Mouse (Mus musculus) E14TG2a.4 (cell line): ENCODE data around the gene Syt16.

Experiments
- H3K27me3 ChIP-seq: 2 replicates; pipeline ENCODE4 v1.6.1; 2014; ENCODE audit warnings: low read length, control low read depth; ENCODE audit not compliant: insufficient read depth
- H3K36me3 ChIP-seq: 2 replicates; pipeline ENCODE4 v1.6.1; 2014; ENCODE audit warnings: low read length, control low read depth; ENCODE audit not compliant: insufficient read depth
- H3K4me1 ChIP-seq: replicated peaks from 2 replicates; pipeline ENCODE4 v1.6.1; 2014; ENCODE audit warnings: low read depth, low read length, control low read depth
- H3K4me3 ChIP-seq: replicated peaks from 2 replicates; pipeline ENCODE4 v1.5.1; 2014; ENCODE audit warnings: mild to moderate bottlenecking, low read length
- H3K9me3 ChIP-seq: 2 replicates; pipeline ENCODE4 v1.6.1; 2014; ENCODE audit warnings: low read length, control low read depth
- CTCF ChIP-seq: conservative IDR thresholded peaks from 2 replicates; pipeline ENCODE4 v1.5.1; 2014; ENCODE audit warnings: low read length
- NANOG ChIP-seq: IDR thresholded peaks from 2 replicates; pipeline ENCODE4 v1.6.1; 2014; ENCODE audit warnings: borderline replicate concordance, low read length, mixed read lengths
- POU5F1 ChIP-seq: IDR thresholded peaks from 2 replicates; pipeline ENCODE4 v1.6.1; 2014; ENCODE audit warnings: low read length, borderline replicate concordance

Syt16 gene

DNA sequence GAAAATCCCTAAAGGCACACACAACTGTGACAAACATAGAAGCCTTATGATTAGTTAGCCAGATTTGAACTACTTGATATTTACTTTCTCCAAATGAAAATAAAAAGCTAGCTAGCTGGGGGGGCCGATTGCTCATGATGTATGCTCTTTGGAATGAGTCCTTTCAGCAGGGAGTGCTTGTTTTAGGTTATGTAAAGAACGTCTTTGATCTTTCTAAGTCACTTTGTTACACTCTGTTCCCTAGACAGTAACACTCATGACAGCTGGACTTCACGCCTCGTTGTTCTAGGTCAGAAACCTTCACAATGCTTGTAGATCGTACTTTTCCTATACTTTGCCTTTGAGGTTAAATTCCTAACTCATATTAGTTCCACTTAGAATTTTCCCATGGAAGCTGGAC is 146.9 kb downstream of the Syt16 start:
- Histone ChIP-seq H3K4me1 (no peaks in the 10 kb centered on the region), H3K36me3 (no peaks in the 10 kb centered on the region), H3K27me3 (no peaks in the 10 kb centered on the region), H3K4me3 (no peak overlapping the region), H3K9me3 (no peaks in the 10 kb centered on the region)
- TF ChIP-seq POU5F1, result no peak
- no peak for TF ChIP-seq CTCF
- no peak for TF ChIP-seq NANOG

DNA sequence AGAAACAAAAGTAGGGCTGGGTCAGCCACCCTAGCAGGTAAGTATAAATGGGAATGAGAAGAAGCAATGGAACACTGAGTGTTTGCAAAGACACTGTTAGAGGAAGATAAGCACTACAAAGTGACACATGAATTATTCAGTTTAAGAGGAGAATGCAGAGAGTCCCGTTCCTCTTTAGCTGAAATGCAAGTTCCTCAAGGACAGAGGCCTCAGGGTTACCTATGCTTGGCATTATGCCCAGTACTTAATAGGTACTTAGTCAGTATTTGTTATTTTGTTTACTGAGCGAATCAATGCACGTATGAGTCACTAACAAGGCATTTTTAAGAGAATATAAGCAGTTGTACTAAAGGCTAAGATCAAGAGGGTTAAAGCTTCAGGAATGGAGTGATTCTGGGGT is 163.3 kb downstream of the Syt16 start:
- Histone ChIP-seq H3K27me3 (no peaks in the 10 kb centered on the region), H3K36me3 (no peaks in the 10 kb centered on the region), H3K9me3 (no peaks in the 10 kb centered on the region), H3K4me3 (no peak overlapping the region), H3K4me1 (no peaks in the 10 kb centered on the region)
- TF ChIP-seq CTCF, result no peak
- no peak for TF ChIP-seq POU5F1
- TF ChIP-seq NANOG, result no peak

DNA sequence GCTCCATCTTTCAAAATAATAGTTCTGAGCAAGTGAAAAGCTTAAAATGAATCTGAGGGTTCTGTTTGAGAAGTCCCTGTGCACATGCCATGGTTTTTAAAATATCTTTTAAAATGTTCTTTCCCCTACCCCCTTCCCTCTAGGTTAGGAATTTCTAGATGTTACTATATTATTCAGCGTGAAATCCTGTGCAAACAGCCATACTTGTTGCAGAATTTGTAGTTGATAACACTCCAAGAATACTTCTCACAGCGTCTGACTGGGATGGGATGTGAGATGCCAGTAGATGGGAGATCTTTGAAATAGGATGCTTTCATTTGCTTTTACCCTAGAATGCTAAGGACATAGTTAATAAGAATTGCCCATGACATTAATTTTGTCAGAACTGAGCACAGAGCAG is 165.6 kb downstream of the Syt16 start:
- H3K4me1 ChIP-seq, result no peaks in the 10 kb centered on the region
- no peaks in the 10 kb centered on the region for H3K27me3 ChIP-seq
- H3K4me3 ChIP-seq, result no peak overlapping the region
- no peaks in the 10 kb centered on the region for H3K36me3 ChIP-seq
- TF ChIP-seq NANOG, result no peak
- no peak for TF ChIP-seq POU5F1
- no peak for TF ChIP-seq CTCF
- H3K9me3 ChIP-seq, result no peaks in the 10 kb centered on the region

DNA sequence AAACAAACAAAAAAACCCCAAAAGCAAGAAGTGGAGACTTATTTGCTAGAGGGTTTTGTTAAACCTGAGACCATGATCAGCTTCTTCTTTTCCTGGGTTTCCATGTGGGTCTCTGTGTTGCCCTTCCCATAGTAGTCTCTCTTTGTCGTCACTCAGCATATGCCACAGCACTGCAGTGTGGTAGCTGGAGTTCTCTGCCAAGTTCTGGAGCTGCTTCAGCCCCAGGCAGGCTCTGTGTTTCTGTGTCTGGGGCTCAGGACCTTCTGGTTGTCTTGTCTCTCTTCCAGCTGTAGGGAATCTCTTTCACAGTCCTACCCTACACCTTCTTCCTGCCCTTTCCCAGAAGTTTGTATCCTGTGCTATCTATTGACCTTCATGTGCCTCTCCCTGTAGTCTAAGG is 173.8 kb downstream of the Syt16 start:
- H3K4me1 ChIP-seq, result no peaks in the 10 kb centered on the region
- no peak for TF ChIP-seq NANOG
- TF ChIP-seq CTCF, result no peak
- no peak for TF ChIP-seq POU5F1
- no peaks in the 10 kb centered on the region for H3K36me3 ChIP-seq
- no peaks in the 10 kb centered on the region for H3K9me3 ChIP-seq
- H3K4me3 ChIP-seq, result no peak overlapping the region
- H3K27me3 ChIP-seq, result no peaks in the 10 kb centered on the region

DNA sequence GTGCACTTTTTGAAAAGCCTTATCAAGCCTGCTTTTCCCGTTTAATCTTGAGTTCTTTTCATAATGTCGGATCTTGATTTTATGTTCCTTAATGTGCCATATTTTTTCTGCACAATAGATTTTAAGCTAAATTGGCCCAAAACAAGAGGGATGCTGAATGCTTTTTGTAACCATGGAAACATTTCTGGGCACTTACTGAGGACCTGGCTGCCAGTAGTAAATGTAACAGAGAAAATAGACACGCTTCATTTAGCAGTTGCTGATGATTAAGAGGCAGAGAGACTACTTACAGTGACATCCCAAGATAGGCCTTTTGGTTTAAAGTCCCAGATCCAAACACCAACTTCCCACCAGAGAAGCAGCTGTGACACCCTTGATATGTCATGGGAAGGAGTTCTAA is 176.4 kb downstream of the Syt16 start:
- TF ChIP-seq CTCF (no peak), POU5F1 (no peak), NANOG (no peak)
- H3K36me3 ChIP-seq, result no peaks in the 10 kb centered on the region
- H3K4me3 ChIP-seq, result no peak overlapping the region
- H3K4me1 ChIP-seq, result no peaks in the 10 kb centered on the region
- H3K9me3 ChIP-seq, result no peaks in the 10 kb centered on the region
- H3K27me3 ChIP-seq, result no peaks in the 10 kb centered on the region

DNA sequence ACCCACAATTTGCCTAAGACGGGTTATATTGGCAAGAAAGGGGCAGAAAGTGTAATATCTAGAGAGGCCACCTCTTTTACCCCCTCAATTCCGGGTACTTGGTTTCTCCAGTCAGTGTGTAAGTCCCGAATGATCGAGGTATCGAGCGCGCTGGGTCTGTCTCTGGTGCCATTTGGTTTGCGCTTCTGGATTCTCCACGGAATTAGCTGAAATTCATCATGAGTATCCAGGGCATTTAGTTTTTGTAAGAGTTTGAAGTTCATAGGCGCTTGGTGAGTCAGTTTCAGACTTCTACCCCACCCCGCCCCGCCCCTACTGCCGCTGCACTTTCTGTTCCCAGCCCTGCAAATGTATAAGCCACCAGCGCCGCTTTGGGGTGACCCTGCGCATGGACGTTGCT is 187.1 kb downstream of the Syt16 start:
- no peaks in the 10 kb centered on the region for H3K36me3 ChIP-seq
- H3K9me3 ChIP-seq, result no peaks in the 10 kb centered on the region
- H3K27me3 ChIP-seq, result peaks cover 6% of the 10 kb centered on the region; the same call in 1 of the 2 replicates
- H3K4me1 ChIP-seq, result no peaks in the 10 kb centered on the region
- H3K4me3 ChIP-seq, result no peak overlapping the region
- TF ChIP-seq NANOG (no peak), CTCF (no peak), POU5F1 (no peak)

DNA sequence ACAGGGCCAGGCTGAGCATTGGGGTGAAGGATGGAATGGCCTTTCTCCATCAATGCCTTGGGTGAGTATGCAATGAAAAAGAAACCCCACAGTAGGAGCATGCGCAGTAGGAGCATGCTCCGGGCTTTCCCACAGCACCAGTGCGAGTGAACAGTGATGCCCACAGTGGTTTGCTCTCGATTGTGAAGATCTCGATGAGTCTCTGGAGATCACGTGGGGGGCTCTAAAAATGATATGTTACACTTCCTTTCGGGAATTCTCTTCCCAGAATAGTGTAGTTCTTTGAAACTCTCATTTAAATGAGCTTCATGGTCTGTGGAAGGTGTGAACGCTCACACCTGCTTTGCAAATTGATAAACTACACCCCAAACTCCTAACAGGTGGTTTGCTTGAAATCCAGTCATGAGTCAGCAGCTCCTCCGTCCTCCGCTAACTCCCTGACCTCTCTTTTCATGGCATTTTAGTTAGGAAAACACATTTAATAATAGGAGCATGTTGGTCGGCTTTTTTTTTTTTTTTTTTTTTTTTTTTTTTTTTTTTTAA is 190.9 kb downstream of the Syt16 start:
- no peaks in the 10 kb centered on the region for H3K36me3 ChIP-seq
- peaks cover 6% of the 10 kb centered on the region; the same call in 1 of the 2 replicates for H3K27me3 ChIP-seq
- H3K4me1 ChIP-seq, result no peaks in the 10 kb centered on the region
- H3K9me3 ChIP-seq, result no peaks in the 10 kb centered on the region
- TF ChIP-seq CTCF, result no peak
- no peak for TF ChIP-seq POU5F1
- TF ChIP-seq NANOG, result no peak
- no peak overlapping the region for H3K4me3 ChIP-seq

DNA sequence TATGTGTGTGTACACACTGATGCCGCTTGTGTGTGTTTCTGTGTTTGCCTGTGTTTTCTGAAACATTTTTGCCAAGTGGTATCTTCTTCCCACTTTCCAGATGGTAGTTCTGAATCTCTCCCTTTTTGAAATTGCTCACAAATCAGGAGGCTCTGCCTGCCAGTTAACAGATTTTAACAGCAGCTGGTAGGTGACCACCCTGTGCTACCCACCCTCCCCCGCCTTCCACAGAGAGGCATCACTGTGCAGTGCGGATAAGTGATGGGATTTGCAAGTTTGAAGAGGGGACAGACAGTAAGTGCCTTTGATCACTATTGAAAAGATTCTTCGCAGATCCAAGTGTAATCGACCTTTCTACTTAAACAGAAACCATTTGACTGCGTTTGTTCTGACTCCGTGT is 191.4 kb downstream of the Syt16 start:
- H3K9me3 ChIP-seq, result no peaks in the 10 kb centered on the region
- no peaks in the 10 kb centered on the region for H3K36me3 ChIP-seq
- no peak for TF ChIP-seq CTCF
- TF ChIP-seq NANOG, result no peak
- no peak for TF ChIP-seq POU5F1
- peaks cover 6% of the 10 kb centered on the region; the same call in 1 of the 2 replicates for H3K27me3 ChIP-seq
- no peak overlapping the region for H3K4me3 ChIP-seq
- H3K4me1 ChIP-seq, result no peaks in the 10 kb centered on the region

DNA sequence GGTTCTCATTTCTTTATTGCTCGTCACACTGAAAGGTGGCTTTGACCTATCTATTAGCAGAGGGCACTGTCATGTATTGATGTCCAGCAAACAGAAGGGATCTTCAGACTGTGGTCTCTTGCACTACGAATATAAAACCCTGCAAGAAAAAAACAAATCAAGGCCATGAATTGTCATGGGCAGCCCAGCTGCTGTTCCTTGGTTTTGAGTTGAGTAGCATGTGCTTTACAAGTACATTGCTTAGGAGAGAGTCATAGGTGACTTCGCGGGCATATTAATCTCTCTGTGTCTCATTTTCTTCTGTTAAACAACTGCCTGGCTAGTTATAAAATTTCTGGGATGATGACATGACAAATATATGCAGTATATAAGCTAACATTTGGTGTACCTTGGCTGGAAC is 192.4 kb downstream of the Syt16 start:
- no peaks in the 10 kb centered on the region for H3K4me1 ChIP-seq
- no peaks in the 10 kb centered on the region for H3K9me3 ChIP-seq
- H3K36me3 ChIP-seq, result no peaks in the 10 kb centered on the region
- TF ChIP-seq CTCF, result no peak
- TF ChIP-seq POU5F1, result no peak
- no peak for TF ChIP-seq NANOG
- no peak overlapping the region for H3K4me3 ChIP-seq
- H3K27me3 ChIP-seq, result no peaks in the 10 kb centered on the region; the same call in 1 of the 2 replicates
